Mouse (Mus musculus) heart, embryonic 10.5 days (tissue): ENCODE measurements at regions not wholly inside any gene's neighbourhood (a gene's known extent, or its start where the extent isn't known, plus 50 kb on each side); places are given as distances from the start of the nearest gene placed in this dataset.
"Not testable (repeated sequence)": the region's sequence is repeated elsewhere in the genome, so short reads cannot be mapped to it uniquely, and the experiment has no call there.

Experiments
- DNase-seq: peaks from one replicate; pipeline ENCODE4 v3.0.0-alpha.2; 2017; ENCODE audit warnings: low spot score
- H3K27ac ChIP-seq: fragments of 300-500 bp; sonication (generic); 2 replicates; pipeline ENCODE4 v1.5.1; 2016; ENCODE audit warnings: mild to moderate bottlenecking
- H3K27me3 ChIP-seq: fragments of 300-500 bp; sonication (generic); 2 replicates; pipeline ENCODE4 v1.6.1; 2016; ENCODE audit warnings: mild to moderate bottlenecking; ENCODE audit not compliant: poor library complexity, insufficient read depth, severe bottlenecking
- H3K36me3 ChIP-seq: fragments of 300-500 bp; sonication (generic); 2 replicates; pipeline ENCODE4 v1.6.1; 2016; ENCODE audit warnings: mild to moderate bottlenecking, moderate library complexity
- H3K4me1 ChIP-seq: fragments of 300-500 bp; sonication (generic); 2 replicates; pipeline ENCODE4 v1.6.1; 2016; ENCODE audit warnings: mild to moderate bottlenecking
- H3K4me3 ChIP-seq: fragments of 300-500 bp; sonication (generic); 2 replicates; pipeline ENCODE4 v1.5.1; 2016; ENCODE audit warnings: mild to moderate bottlenecking, moderate library complexity
- H3K9me3 ChIP-seq: fragments of 300-500 bp; sonication (generic); 2 replicates; pipeline ENCODE4 v1.6.1; 2016; ENCODE audit warnings: mild to moderate bottlenecking, moderate library complexity
- WGBS: fragments of 180-500 bp; shearing (Covaris S2); methylation state at CpG from one replicate; pipeline ENCODE4 v1.1.7; 2016; 5-methylcytosine and 5-hydroxymethylcytosine counted together

DNA sequence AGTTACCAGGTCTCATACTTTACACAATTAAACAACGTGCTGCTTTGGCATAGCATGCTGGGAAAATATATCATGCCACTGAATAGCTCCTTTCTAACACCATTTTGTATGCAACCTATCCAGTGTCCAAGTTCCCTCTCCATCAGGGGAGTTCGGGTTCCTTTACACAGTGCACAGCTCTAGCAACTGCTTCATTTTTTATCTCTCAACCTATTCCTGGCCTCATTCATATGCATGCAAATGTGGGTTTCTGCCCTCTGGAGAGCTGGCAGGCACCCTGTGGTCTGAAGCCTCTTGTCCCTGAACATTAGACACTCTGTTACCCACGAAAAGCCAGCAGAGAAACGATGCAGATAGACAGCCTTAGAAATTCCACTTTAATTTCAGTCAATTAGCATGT is 148.3 kb upstream of the Gap43 start:
- Histone ChIP-seq H3K36me3 (no peaks in the 10 kb centered on the region), H3K27me3 (no peaks in the 10 kb centered on the region), H3K4me3 (no peak overlapping the region), H3K4me1 (no peaks in the 10 kb centered on the region), H3K9me3 (no peaks in the 10 kb centered on the region), H3K27ac (no peak overlapping the region)
- no peak for DNase-seq
- WGBS, result 61% methylated on average over 4 of the region's 4 CpGs

- Histone ChIP-seq H3K4me3 (no peak overlapping the region), H3K27me3 (no peaks in the 10 kb centered on the region), H3K36me3 (no peaks in the 10 kb centered on the region), H3K9me3 (no peaks in the 10 kb centered on the region), H3K27ac (no peak overlapping the region), H3K4me1 (no peaks in the 10 kb centered on the region)
- DNase-seq, result no peak
- WGBS, result 66% methylated on average over 5 of the region's 5 CpGs
Measured at GRCm38 (mm10) chr16:42479978-42480377, 139.5 kb upstream of the Gap43 start.

- no peak overlapping the region for H3K4me3 ChIP-seq
- 81% methylated on average over 1 of the region's 1 CpGs for WGBS
- no peak for DNase-seq
- no peaks in the 10 kb centered on the region for H3K27me3 ChIP-seq
- no peaks in the 10 kb centered on the region for H3K36me3 ChIP-seq
- H3K9me3 ChIP-seq, result no peaks in the 10 kb centered on the region
- H3K4me1 ChIP-seq, result no peaks in the 10 kb centered on the region
- H3K27ac ChIP-seq, result no peak overlapping the region
Measured at GRCm38 (mm10) chr16:42466976-42467375, 126.5 kb upstream of the Gap43 start.

DNA sequence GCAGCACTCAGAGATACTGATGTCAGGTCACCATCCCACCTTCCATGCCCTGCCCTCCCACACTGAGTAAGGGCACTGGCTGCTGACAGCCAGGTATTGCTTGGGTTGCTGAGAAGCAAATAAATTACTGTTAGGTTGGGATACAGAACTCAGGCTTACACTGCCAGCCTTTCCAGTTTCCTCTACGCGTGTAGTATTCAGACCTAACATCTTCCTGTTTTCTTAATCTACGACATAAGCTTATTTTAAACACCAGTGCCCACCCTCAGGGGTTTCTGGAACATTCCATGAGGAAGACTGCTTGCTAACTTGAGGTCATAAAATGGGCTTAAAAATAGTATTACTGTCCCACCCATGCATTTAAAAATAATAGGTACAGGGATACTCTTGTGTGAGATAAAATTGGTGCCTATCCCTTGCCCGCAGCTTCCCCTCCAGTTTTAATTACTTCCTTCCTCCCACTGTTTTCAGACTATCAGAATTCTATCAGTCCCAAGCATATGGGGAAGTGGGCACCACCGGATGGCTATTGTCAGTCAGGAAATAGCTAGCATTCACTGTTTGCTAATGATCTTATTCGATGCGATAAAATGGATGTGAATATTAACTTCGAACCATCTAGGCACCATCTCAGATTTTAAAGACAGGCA is 116.0 kb upstream of the Gap43 start:
- Histone ChIP-seq H3K4me3 (no peak overlapping the region), H3K27me3 (no peaks in the 10 kb centered on the region), H3K9me3 (no peaks in the 10 kb centered on the region), H3K27ac (0 out of 2 replicates have a peak overlapping the region, but pooled peaks have one; percentile 22), H3K36me3 (no peaks in the 10 kb centered on the region), H3K4me1 (peaks cover 5% of the 10 kb centered on the region; the same call in 1 of the 2 replicates)
- 66% methylated on average over 8 of the region's 8 CpGs for WGBS
- DNase-seq, result no peak

GRCm38 (mm10) chr16:42453338-42453737 is 112.9 kb upstream of the Gap43 start:
- Histone ChIP-seq H3K4me3 (no peak overlapping the region), H3K27ac (no peak overlapping the region), H3K4me1 (0 out of 2 replicates have a peak, but pooled peaks cover 2% of the 10 kb centered on the region), H3K36me3 (no peaks in the 10 kb centered on the region), H3K9me3 (no peaks in the 10 kb centered on the region), H3K27me3 (no peaks in the 10 kb centered on the region)
- no peak for DNase-seq
- whole genome bisulfite sequencing, result 63% methylated on average over 5 of the region's 5 CpGs

DNA sequence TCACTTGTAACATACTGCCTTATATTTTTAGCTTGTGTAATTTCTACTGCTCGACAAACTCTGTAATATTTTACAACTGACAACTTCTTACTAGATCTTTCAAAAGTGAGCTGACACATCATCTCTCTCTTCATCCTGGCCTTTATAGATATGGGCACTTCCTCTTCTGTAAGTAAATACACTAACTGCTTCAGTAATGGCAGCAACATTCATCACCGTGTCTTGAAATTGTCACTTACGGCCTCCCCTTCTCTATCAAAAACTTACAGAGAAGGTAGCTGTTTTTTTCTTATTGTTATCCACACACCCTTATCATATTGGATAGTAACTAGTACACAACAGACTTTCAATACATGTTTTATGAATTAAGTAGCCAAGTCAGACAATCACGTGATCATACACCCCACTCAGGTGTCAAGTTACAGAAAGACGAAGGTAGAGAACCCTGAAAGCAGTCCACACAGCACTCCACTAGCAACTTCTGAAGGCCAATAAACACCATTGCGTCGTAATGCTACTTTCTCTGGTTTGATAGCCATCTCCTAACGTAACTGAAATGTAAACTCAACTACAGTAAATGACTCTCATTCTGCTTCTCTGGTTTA is 109.5 kb upstream of the Gap43 start:
- 86% methylated on average over 8 of the region's 8 CpGs for WGBS
- Histone ChIP-seq H3K36me3 (no peaks in the 10 kb centered on the region), H3K4me3 (no peak overlapping the region), H3K4me1 (peaks cover 4% of the 10 kb centered on the region; the same call in 1 of the 2 replicates), H3K27me3 (no peaks in the 10 kb centered on the region), H3K27ac (no peak overlapping the region), H3K9me3 (no peaks in the 10 kb centered on the region)
- DNase-seq, result no peak

GRCm38 (mm10) chr16:42444863-42445423 is 104.5 kb upstream of the Gap43 start:
- 25% methylated on average over 6 of the region's 6 CpGs for WGBS
- H3K27me3 ChIP-seq, result no peaks in the 10 kb centered on the region
- H3K4me3 ChIP-seq, result peak overlapping the region; percentile 15
- H3K27ac ChIP-seq, result peak overlapping the region; percentile 59; the same call in 1 of the 2 replicates
- H3K36me3 ChIP-seq, result no peaks in the 10 kb centered on the region
- H3K4me1 ChIP-seq, result peaks cover 9% of the 10 kb centered on the region
- H3K9me3 ChIP-seq, result no peaks in the 10 kb centered on the region
- no peak for DNase-seq

DNA sequence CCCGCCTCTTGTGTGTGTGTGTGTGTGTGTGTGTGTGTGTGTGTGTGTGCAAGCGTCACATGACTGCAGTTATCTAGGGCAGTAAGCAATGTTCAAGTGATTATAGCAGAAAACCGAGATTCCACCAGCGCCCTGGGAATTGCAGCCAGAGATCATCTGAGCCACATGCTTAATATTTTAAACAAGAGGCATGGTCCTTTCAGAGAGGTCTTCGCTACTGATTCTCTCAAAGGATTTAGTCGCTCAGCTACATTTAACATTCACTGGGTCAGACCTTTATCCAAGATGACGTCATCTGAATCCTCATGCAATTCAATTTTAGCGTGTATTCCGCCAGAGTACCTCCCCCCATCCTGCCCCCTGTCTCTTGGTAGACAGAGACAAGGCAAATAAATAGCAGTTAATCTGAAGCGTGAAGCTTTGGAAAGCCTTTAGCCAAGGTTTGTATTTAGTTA is 104.0 kb upstream of the Gap43 start:
- no peak for DNase-seq
- Histone ChIP-seq H3K9me3 (no peaks in the 10 kb centered on the region), H3K27me3 (no peaks in the 10 kb centered on the region), H3K36me3 (no peaks in the 10 kb centered on the region), H3K27ac (peak overlapping the region; percentile 59; the same call in 1 of the 2 replicates), H3K4me3 (peak overlapping the region; percentile 15; the same call in 1 of the 2 replicates), H3K4me1 (peaks cover 9% of the 10 kb centered on the region)
- WGBS, result 52% methylated on average over 10 of the region's 10 CpGs

DNA sequence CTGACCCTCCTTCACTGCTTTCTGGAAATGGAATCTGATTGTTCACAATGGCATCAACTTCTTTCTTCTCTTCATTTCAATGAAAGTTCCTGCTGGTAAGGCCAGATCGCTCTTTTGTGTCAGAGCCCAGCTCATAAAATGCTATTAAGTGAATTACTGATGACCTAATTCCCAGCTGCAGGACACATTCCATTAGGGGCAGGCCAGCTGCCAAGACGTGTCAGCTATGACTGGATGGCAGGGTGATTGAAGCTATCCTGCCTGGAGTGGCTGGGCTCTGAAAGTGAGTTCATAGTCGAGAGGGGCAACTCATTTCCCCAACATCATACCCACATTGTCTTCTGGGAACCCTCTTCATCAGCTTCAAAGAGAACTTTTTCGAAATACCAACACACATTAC is 100.4 kb upstream of the Gap43 start:
- Histone ChIP-seq H3K4me1 (peaks cover 9% of the 10 kb centered on the region), H3K9me3 (no peaks in the 10 kb centered on the region), H3K27me3 (no peaks in the 10 kb centered on the region), H3K36me3 (no peaks in the 10 kb centered on the region), H3K27ac (no peak overlapping the region), H3K4me3 (no peak overlapping the region)
- DNase-seq, result no peak
- WGBS, result 53% methylated on average over 4 of the region's 4 CpGs

- Histone ChIP-seq H3K4me1 (no peaks in the 10 kb centered on the region), H3K27me3 (no peaks in the 10 kb centered on the region), H3K27ac (no peak overlapping the region), H3K36me3 (no peaks in the 10 kb centered on the region), H3K4me3 (no peak overlapping the region), H3K9me3 (no peaks in the 10 kb centered on the region)
- no peak for DNase-seq
- 82% methylated on average over 1 of the region's 1 CpGs for WGBS
Measured at GRCm38 (mm10) chr16:42431529-42431928, 91.1 kb upstream of the Gap43 start.

DNA sequence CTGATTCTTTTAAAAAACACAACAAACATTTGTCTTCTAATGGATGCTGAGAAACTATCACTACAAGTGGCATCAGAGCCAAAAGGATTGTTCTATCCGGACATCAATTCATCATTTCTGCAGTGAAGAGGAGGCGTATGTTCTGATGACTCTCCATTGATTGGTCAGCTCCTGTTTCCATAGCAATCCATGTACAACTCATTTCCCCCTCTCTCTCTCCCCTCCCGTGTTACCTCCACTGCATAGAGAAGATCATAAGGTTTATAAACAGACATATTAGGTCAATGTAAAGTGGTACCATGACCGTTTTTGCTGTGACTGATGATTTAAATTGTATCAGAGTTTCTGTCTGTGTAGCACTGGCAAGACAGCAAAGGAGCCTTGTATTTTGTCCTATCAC is 76.2 kb upstream of the Gap43 start:
- 81% methylated on average over 4 of the region's 4 CpGs for WGBS
- no peak overlapping the region for H3K4me3 ChIP-seq
- no peak for DNase-seq
- H3K36me3 ChIP-seq, result no peaks in the 10 kb centered on the region
- H3K9me3 ChIP-seq, result no peaks in the 10 kb centered on the region
- H3K27me3 ChIP-seq, result no peaks in the 10 kb centered on the region
- H3K4me1 ChIP-seq, result no peaks in the 10 kb centered on the region
- H3K27ac ChIP-seq, result no peak overlapping the region

GRCm38 (mm10) chr16:42412031-42412430 is 71.6 kb upstream of the Gap43 start:
- not testable (repeated sequence) for H3K27me3 ChIP-seq, H3K27ac ChIP-seq, H3K9me3 ChIP-seq, DNase-seq, H3K4me3 ChIP-seq, H3K36me3 ChIP-seq, H3K4me1 ChIP-seq

- H3K4me3 ChIP-seq, result no peak overlapping the region
- H3K4me1 ChIP-seq, result no peaks in the 10 kb centered on the region
- no peak for DNase-seq
- no peak overlapping the region for H3K27ac ChIP-seq
- H3K36me3 ChIP-seq, result no peaks in the 10 kb centered on the region
- H3K9me3 ChIP-seq, result no peaks in the 10 kb centered on the region
- 94% methylated on average over 1 of the region's 1 CpGs for WGBS
- H3K27me3 ChIP-seq, result no peaks in the 10 kb centered on the region
Measured at GRCm38 (mm10) chr16:42396596-42396995, 56.1 kb upstream of the Gap43 start.
